Mouse (Mus musculus) B cell, adult 62 days (primary cell): ENCODE results near the gene Pou3f3. TPM values are rescaled to one million over a fixed set of nuclear protein-coding genes. Genes with fewer than 3 reads are reported as not detected.

Source experiments
- total RNA-seq: library from RNA; stranded (reverse); gene quantifications from 4 replicates; pipeline ENCODE4 v1.2.4, GENCODE M21; 2023

Gene Pou3f3
- total RNA-seq = not detected in 4 replicates

DNA sequence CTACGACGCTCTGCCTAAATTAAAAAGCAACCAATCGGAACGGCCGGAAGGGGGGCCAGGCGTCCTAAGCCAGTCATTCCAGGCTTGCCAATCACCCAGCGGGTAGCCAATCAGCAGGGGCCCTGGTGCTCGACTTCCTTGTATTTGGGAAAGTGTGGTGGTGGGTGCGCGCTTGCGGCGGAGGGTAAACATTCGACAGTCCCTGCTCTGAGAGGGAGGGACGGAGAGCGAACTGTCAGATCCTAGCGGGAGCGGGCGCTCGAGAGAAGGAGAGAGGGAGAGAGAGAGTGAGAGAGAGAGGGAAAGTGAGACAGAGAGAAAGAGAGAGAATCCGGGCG is at the start of gene Pou3f3:
Gene Pou3f3 (plus strand): TSS at position 191 of the 338 bp plus-strand sequence.

Other genes starting within 250 kb of the Pou3f3 start
- 39.2 to 43.2 TPM (median 42.5 TPM) in 4 replicates for gene Mrps9, start 155.5 kb downstream of the Pou3f3 start, total RNA-seq